Mouse (Mus musculus): ENCODE results near the gene Olfr312.
A peak's percentile ranks its signal among the peaks of the same experiment; 100 is the strongest.

The Olfr312 gene

GRCm38 (mm10) chr11:58867039-58867953 lies 38.3 kb downstream of the Olfr312 start, which contains the start of gene 2810021J22Rik:
Gene 2810021J22Rik, plus strand, starts transcription at chr11:58867216.
- peak; percentile 73 to 81 for DNase-seq

- peak in 1 of 2 experiments; percentile 15 for DNase-seq
Measured at GRCm38 (mm10) chr11:58867954-58868330, 38.9 kb downstream of the Olfr312 start.

DNA sequence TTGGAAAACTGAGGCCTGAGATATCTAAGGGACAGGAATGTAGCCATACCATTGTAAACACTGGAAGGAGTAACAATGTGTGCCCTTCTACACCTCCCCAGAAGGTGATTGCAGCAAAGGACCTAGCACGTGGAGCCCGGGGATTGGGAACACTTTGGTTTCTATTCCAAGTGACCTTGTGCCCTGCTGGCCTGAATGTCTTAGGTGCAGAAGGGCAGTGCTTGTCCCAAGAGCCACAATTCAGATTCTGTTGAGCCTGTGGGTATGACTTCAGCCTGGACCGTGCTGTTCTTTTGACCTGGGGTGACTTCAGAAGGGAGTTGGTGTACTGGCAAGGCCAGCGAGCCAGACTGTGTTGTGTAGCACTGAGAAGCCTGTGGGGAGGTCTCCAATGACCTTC lies 41.9 kb downstream of the Olfr312 start:
- DNase-seq: peak; percentile 36 to 52

DNA sequence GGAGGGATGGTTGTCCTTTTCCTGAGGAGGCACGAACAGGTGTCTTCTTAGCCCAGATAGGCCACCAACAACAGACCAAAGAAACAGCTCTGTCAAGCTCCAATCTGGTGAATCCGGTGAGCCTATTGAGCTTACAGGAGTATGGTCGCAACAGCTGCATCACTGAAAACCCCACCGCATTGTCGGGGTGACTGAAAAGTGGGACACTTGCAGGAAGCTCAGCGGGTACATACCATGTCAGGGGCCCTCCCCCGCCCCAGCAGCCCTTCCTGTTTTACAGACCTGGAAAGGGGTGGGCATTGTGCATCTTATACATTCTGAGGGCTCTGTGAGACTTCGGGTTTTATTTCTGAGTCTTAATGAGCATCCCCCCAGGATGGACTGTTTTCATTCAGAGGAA lies 54.7 kb downstream of the Olfr312 start:
- no peak for DNase-seq

Measured in kidney, adult 8-10 months (tissue).